In genomic region chr17:81898984-81899383, GRCm38 (mm10) we compare ENCODE assay signal across 18 mouse cellular contexts.
"Had no signal": no experiment of that assay in that cellular context is flagged by ENCODE, and none has a peak within 500 bp of the region (broad histone marks: within the 10 kb centered on the region; RNA-seq: fewer than 3 reads in every experiment).

No protein-coding gene starts in this region.

- H3K9ac ChIP-seq: limb, embryonic 13.5 days; liver, embryonic 12.5 days; liver, embryonic 15.5 days; lung, embryonic 15.5 days; neural tube, embryonic 13.5 days had no signal

- H3K4me2 ChIP-seq: limb, embryonic 13.5 days; liver, embryonic 12.5 days; liver, embryonic 15.5 days; lung, embryonic 15.5 days; neural tube, embryonic 13.5 days had no signal

- DNase-seq: kidney, adult 11 months; kidney, adult 8-10 months; kidney, postnatal 36 days; liver; lung, adult 18-20 months; lung, postnatal 10 days; lung, postnatal 36 days; midbrain, embryonic 14.5 days; thymus, adult 18-20 months; thymus, postnatal 36 days had no signal

- H3K4me1 ChIP-seq: limb, embryonic 10.5 days; limb, embryonic 13.5 days; liver, embryonic 12.5 days; liver, embryonic 15.5 days; lung, embryonic 15.5 days; megakaryocyte, embryonic 14.5 days; midbrain, embryonic 10.5 days; neural tube, embryonic 13.5 days had no signal

- ATAC-seq: liver, embryonic 12.5 days had no signal

- H3K9me3 ChIP-seq: limb, embryonic 10.5 days; liver, embryonic 12.5 days; liver, embryonic 15.5 days; lung, embryonic 15.5 days; midbrain, embryonic 10.5 days; neural tube, embryonic 13.5 days had no signal

- H3K4me3 ChIP-seq: limb, embryonic 10.5 days; limb, embryonic 13.5 days; liver, embryonic 12.5 days; liver, embryonic 15.5 days; lung, embryonic 15.5 days; megakaryocyte, embryonic 14.5 days; midbrain, embryonic 10.5 days; neural tube, embryonic 13.5 days had no signal

- H3K27me3 ChIP-seq: limb, embryonic 13.5 days; liver, embryonic 12.5 days; liver, embryonic 15.5 days; lung, embryonic 15.5 days; megakaryocyte, embryonic 14.5 days; neural tube, embryonic 13.5 days had no signal

- H3K36me3 ChIP-seq: limb, embryonic 10.5 days; limb, embryonic 13.5 days; liver, embryonic 12.5 days; liver, embryonic 15.5 days; lung, embryonic 15.5 days; midbrain, embryonic 10.5 days; neural tube, embryonic 13.5 days had no signal

- H3K27ac ChIP-seq: limb, embryonic 10.5 days; limb, embryonic 13.5 days; liver, embryonic 12.5 days; liver, embryonic 15.5 days; lung, embryonic 15.5 days; midbrain, embryonic 10.5 days; neural tube, embryonic 13.5 days had no signal
